Mouse (Mus musculus) embryonic fibroblast, embryonic 13.5 days (primary cell): ENCODE measurements around the gene Armc3. TPM values are rescaled to one million over a fixed set of nuclear protein-coding genes. Genes with fewer than 3 reads are reported as not detected.
"Not testable (repeated sequence)": the region's sequence is repeated elsewhere in the genome, so short reads cannot be mapped to it uniquely, and the experiment has no call there.

ENCODE experiments used
- H3K27ac ChIP-seq: 2 replicates; pipeline ENCODE4 v1.5.1; 2012; ENCODE audit warnings: low read length, control low read depth, inconsistent platforms; ENCODE audit not compliant: insufficient read depth
- H3K4me1 ChIP-seq: 2 replicates; pipeline ENCODE4 v1.6.1; 2011; ENCODE audit warnings: low read length; ENCODE audit not compliant: control insufficient read depth, insufficient read depth
- H3K4me3 ChIP-seq: 2 replicates; pipeline ENCODE4 v1.5.1; 2011; ENCODE audit warnings: mild to moderate bottlenecking, control low read depth, low read length; ENCODE audit not compliant: insufficient read depth
- CTCF ChIP-seq: IDR thresholded peaks from 2 replicates; pipeline ENCODE4 v1.5.1; 2011; ENCODE audit warnings: mild to moderate bottlenecking, control low read depth, low read length, moderate library complexity, borderline replicate concordance; ENCODE audit not compliant: insufficient read depth
- POLR2A ChIP-seq: IDR thresholded peaks from 2 replicates; pipeline ENCODE4 v1.6.1; 2011; ENCODE audit warnings: low read depth, mild to moderate bottlenecking, control low read depth, low read length, moderate library complexity
- polyA plus RNA-seq: library from polyadenylated mRNA; stranded (reverse); fragments of >200 nt; gene quantifications from 2 replicates; pipeline ENCODE4 v1.2.4, GENCODE M21; 2011; ENCODE audit warnings: low read depth; ENCODE audit not compliant: missing spikeins, insufficient read length

Gene Armc3
- polyA plus RNA-seq, 1 experiment, result not detected

DNA sequence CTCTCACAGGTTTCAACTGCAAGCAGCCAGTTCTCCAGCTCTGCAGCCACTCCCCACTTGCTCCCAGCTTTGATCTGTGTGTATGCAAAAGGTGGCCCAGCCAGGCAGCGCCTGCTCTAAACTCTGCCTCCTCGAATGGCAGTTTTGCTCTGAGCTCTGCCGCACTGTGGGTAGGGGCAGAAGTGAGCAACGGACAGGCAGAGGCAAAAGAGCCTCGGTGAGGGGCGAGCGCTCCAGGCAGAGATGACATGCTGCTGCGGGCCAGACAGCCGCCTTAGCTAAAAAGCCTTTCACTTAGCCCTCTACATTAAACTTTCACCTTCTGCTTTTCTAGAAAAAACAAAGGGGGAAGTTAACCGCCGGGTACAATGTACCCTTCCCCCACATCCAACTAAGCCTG lies 117.0 kb downstream of the Armc3 start:
- no peak for TF ChIP-seq CTCF
- H3K4me1 ChIP-seq, result no peaks in the 10 kb centered on the region
- no peak overlapping the region for H3K27ac ChIP-seq
- H3K4me3 ChIP-seq, result no peak overlapping the region

GRCm38 (mm10) chr2:19316691-19317090 lies 117.6 kb downstream of the Armc3 start:
- H3K4me3 ChIP-seq, result no peak overlapping the region
- H3K4me1 ChIP-seq, result no peaks in the 10 kb centered on the region
- no peak overlapping the region for H3K27ac ChIP-seq
- TF ChIP-seq POLR2A (no peak), CTCF (no peak)

- not testable (repeated sequence) for H3K4me3 ChIP-seq, H3K27ac ChIP-seq, H3K4me1 ChIP-seq
These were observed 118.2 kb downstream of the Armc3 start for GRCm38 (mm10) chr2:19317151-19317812.

GRCm38 (mm10) chr2:19318499-19318898 lies 119.4 kb downstream of the Armc3 start:
- Histone ChIP-seq H3K4me3 (no peak overlapping the region), H3K4me1 (no peaks in the 10 kb centered on the region), H3K27ac (no peak overlapping the region)
- no peak for TF ChIP-seq POLR2A
- TF ChIP-seq CTCF, result no peak

DNA sequence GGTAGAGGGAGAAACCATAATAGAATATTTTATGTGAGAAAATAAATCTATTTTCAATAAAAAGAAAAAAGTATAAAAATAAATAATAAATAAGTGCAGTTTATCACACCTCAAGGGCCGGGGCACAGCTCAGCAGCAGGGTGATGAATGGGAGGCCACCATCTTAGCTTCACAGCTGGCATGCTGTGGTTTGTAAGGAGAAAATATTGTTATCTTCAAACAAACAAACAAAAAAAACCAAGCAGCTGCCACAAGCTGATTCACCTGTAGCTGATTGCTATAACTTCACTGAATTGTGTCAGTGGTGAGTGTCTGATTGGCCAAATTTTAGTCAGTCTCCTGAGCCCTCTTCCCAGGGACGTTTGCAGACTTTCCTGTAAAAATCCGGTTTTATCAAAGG lies 120.2 kb downstream of the Armc3 start:
- Histone ChIP-seq H3K4me3 (no peak overlapping the region), H3K27ac (no peak overlapping the region), H3K4me1 (no peaks in the 10 kb centered on the region)
- no peak for TF ChIP-seq CTCF
- TF ChIP-seq POLR2A, result no peak

GRCm38 (mm10) chr2:19322448-19322847 lies 123.3 kb downstream of the Armc3 start:
- no peak overlapping the region for H3K4me3 ChIP-seq
- no peaks in the 10 kb centered on the region for H3K4me1 ChIP-seq
- TF ChIP-seq CTCF (no peak), POLR2A (no peak)
- H3K27ac ChIP-seq, result no peak overlapping the region

GRCm38 (mm10) chr2:19326376-19326775 lies 127.3 kb downstream of the Armc3 start:
- TF ChIP-seq CTCF (no peak), POLR2A (no peak)

GRCm38 (mm10) chr2:19327811-19328210 lies 128.7 kb downstream of the Armc3 start:
- no peaks in the 10 kb centered on the region for H3K4me1 ChIP-seq
- TF ChIP-seq CTCF (no peak), POLR2A (no peak)
- H3K27ac ChIP-seq, result no peak overlapping the region
- no peak overlapping the region for H3K4me3 ChIP-seq

More at GRCm38 (mm10) chr2:19326376-19326775, 127.3 kb downstream of the Armc3 start:
- H3K4me3 ChIP-seq, result no peak overlapping the region
- H3K4me1 ChIP-seq, result no peaks in the 10 kb centered on the region
- H3K27ac ChIP-seq, result no peak overlapping the region

DNA sequence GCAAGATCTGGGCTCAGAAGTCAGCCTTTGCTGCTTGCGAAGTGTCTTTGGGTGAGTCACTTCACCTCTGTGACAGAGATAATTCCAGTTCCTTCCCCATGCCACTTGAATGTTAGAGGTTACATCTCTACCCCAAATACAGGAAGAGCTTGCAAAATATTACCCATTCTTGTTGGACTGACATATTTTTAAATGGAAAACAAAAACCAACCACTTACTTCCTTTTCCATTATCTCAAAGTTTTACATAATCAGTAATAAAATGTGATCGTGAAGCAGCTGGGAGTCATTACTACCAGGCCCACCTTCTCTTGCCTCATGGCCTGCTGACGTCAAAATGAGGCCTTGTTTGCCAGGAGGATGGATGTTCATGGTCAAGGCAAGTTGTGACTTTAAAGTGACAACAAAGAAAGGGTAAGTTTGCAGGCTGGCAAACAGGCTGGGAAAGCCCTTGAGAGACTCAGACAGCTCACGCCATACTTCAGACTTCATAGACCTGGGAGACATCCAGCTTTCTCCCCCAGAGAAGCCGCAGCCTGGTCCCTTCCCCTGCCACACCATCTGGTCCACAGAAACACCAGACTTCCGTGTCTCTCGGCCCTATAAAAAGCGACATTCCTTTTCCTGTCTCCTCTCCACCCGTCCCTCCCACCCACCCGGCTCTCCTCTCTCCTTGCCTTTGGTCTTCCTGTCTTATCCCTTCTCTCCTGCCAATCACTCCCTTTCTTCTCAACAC lies 145.0 kb downstream of the Armc3 start:
- TF ChIP-seq POLR2A (no peak), CTCF (no peak)
- H3K27ac ChIP-seq, result no peak overlapping the region
- peaks cover 2% of the 10 kb centered on the region; the same call in 1 of the 2 replicates for H3K4me1 ChIP-seq
- no peak overlapping the region for H3K4me3 ChIP-seq

DNA sequence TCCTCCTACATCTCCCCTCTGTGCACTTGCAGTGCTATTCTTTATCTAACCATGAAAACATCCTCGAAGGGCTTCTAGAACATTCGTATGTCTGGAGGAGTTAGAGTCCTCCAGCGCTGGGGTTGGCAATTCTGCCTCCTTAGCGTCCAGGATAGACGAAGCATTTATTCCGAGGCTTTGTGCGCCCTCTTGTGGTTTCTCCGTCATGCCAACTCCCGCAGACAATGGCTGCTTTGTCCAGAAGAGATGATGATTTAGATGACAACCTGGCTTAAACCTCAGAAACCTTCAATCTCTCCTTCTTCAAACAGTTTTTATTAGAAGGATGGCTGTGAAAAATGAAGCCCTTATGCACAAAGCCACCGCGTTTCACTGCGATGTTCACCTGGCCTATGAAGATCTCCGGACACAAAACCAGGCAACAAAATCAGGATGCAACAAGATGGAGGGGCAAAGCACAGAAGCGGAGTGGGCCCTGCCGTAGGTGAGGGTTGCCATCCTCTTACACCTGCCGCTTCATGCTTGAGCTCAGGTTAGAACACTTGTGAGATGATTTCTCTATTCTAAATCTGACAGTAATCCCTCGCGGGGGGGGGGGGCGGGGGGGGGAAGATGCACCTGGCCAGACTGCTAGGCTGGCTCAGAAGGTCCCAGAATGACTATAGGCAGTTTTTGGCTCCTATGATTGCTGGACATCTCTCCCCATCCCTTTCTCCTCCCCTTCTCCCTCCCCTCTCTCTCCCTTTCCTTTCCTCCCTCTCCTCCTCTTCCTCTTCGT lies 145.7 kb downstream of the Armc3 start:
- peaks cover 2% of the 10 kb centered on the region; the same call in 1 of the 2 replicates for H3K4me1 ChIP-seq
- no peak overlapping the region for H3K4me3 ChIP-seq
- no peak for TF ChIP-seq POLR2A
- TF ChIP-seq CTCF, result peak; percentile 62; the same call in 1 of the 2 replicates
- no peak overlapping the region for H3K27ac ChIP-seq
